Mouse (Mus musculus): ENCODE results near the gene Mafg. TPM values are rescaled to one million over a fixed set of nuclear protein-coding genes. Genes with fewer than 3 reads are reported as not detected.

Mafg gene
- 18.1 and 19.0 TPM in 2 replicates for polyA plus RNA-seq (2015; fragmentation: Nextera tagmentation; extraction: Ambion mirVana)

GRCm38 (mm10) chr11:120633520-120634343, at the start of gene Mafg:
Gene Mafg, minus strand, starts transcription at chr11:120633600.

DNA sequence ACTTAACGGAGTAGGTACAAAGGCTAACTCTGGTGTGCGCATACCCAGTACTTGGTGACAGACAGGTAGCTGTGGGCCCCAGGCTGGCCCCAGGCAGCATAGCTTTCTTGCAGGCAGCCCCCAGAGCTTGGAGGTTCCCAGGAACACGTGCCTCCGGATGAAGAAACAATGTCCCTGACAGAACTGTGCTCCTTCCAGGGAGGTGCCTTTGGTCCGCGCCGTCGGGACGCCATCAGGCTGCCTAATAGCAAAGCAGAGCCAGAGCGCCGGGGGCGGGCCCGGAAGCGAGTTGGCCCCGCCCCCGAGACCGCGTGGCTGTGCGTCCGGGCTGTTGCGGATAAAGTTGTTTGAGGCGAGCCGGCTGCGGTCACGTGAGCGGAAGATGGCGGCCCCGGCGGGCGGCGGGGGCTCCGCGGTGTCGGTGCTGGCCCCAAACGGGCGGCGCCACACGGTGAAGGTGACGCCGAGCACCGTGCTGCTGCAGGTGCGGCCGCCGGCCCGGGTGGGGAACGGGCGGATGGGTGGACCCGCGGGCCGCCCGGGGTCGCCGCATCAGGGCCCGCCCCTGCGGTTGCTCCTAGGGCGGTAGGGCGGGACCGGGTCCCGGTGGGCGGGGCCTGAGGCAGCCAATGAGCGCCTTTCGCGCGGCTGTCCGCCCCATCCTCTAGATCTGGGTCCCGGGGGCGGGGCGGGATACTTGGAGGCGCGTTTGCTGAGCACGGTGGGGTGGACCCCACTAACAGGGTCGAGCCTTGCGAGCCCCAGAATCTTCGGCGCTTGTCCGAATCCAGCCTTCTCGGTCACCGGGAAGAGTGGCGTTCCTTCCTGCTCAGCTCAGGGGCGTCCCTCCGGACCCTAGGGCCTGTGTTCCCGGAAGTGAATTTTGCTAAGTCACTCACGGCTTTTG, 39.5 kb upstream of the Mafg start, which contains the start of gene Aspscr1:
TSS of gene Aspscr1 (plus strand) at position 287 of the 907 bp plus-strand sequence.

DNA sequence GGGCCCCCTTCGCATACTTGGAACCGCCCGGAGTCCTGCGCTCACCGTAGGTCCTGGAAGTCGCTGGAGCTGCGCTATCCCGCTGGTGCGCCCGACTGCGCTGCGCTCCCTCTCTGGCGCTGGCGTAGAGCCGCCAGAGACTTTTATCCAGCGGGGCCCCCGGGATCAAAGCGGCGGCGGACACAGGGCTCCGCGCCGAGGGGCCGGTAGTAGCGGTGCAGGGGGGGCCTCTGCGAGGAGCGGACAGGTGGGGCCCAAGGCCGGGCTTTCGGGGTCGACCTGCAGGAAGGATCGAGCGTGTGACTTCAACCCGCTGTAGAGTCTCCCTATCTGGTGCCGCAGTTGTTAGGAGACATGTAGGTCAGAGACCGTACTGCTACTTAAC, 27.7 kb upstream of the Mafg start, which contains the start of gene Notum:
TSS of gene Notum (minus strand) at position 100 of the 385 bp plus-strand sequence.

DNA sequence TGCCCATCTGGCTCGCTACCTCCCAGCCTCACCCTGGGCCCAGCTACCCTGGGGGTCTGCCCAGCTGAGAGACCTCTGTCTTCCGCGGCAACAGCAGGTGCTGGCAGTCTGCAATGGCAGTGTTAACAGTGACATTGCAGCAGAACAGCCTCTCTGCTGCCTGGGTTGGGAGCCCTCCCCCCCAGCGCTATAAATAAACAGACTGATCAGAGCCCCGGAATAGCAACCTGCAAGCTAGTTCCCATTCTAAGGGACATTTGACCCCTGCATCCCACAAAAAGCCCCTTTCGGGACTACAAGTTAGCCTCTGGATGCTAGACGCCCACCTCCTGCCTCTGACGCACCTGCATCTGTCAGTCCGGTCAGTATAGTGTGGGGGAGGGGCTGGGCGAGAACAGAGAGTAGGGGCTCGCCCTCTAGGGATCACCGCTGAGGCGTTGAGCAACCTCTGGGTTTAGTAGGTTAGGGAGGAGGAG, 14.6 kb upstream of the Mafg start, which contains the start of gene Myadml2:
TSS of gene Myadml2 (minus strand) at position 158 of the 476 bp plus-strand sequence.

GRCm38 (mm10) chr11:120643601-120643987, 10.2 kb upstream of the Mafg start, which contains the start of gene Pycr1:
Gene Pycr1, minus strand, starts transcription at chr11:120643769.

GRCm38 (mm10) chr11:120625152-120625775, 8.1 kb downstream of the Mafg start, which contains the start of gene Sirt7:
Gene Sirt7, minus strand, starts transcription at chr11:120625240.

GRCm38 (mm10) chr11:120617519-120618112, 15.8 kb downstream of the Mafg start, which contains the start of gene Pcyt2:
Gene Pcyt2, minus strand, starts transcription at chr11:120617936.

GRCm38 (mm10) chr11:120608241-120609034, 25.0 kb downstream of the Mafg start, which contains the start of gene Npb:
Gene Npb, plus strand, starts transcription at chr11:120608477.

DNA sequence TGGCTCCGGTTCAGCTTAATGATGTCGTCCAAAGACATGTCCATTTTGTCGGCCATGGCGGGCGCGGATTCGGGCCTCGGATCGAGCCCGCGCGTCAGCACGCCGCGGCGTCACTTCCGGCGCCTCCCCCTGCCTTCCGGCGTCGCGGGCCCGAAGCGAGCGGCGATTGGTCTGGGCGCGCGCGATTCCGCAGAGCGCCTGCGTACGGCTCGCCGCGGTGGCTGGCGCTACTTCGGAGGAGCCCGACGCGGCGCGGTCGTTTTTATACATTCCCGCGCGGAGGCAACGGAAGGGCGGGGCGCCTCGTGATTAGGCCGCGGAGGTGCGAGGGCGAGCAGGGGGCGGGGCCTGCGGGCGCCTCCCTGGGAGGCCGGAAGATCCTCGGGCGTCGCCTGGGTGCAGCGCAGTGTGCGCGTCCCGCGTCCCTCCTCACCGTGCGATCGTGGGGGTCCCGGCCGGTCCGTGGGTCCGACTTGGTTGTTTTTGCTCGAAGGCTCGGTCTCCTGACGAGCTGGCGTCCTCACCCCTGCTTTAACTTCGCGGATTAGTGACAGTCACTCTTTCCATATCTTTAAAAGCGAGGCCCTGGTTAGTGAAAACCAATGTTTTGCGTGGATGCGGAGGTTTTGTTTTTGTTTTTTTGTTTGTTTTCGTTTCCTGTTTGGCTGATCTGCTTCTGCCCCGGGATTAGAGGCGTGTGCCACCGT, 35.0 kb downstream of the Mafg start, which contains the start of the genes Alyref and Anapc11:
TSS of gene Alyref (minus strand) at position 83 of the 707 bp plus-strand sequence.
TSS of gene Anapc11 (plus strand) at position 139 of the 707 bp plus-strand sequence.

GRCm38 (mm10) chr11:120581490-120582267, 51.7 kb downstream of the Mafg start, which contains the start of gene Arhgdia:
Gene Arhgdia, minus strand, starts transcription at chr11:120581624.

Small RNA genes lying within 50 kb of the gene (microRNA-seq; reads per million reads assigned to microRNA genes)
- not detected for gene Mir6936 (ENCODE audit: borderline replicate concordance, insufficient number of aligned reads)

Other genes with a start within 250 kb of the Mafg start
- 20.4 and 26.7 TPM in 2 replicates for gene Nploc4, start 195.9 kb downstream of the Mafg start, polyA plus RNA-seq (2015; fragmentation: Nextera tagmentation; extraction: Ambion mirVana)
- gene Tspan10, start 191.0 kb downstream of the Mafg start, polyA plus RNA-seq (2015; fragmentation: Nextera tagmentation; extraction: Ambion mirVana), result not detected in 2 replicates
- gene Pde6g, start 180.1 kb downstream of the Mafg start, polyA plus RNA-seq (2015; fragmentation: Nextera tagmentation; extraction: Ambion mirVana), result not detected in 2 replicates
- 54.3 and 83.5 TPM in 2 replicates for gene Oxld1, start 175.5 kb downstream of the Mafg start, polyA plus RNA-seq (2015; fragmentation: Nextera tagmentation; extraction: Ambion mirVana)
- 17.7 and 21.3 TPM in 2 replicates for gene Ccdc137, start 175.5 kb downstream of the Mafg start, polyA plus RNA-seq (2015; fragmentation: Nextera tagmentation; extraction: Ambion mirVana)
- 38.6 and 47.5 TPM in 2 replicates for gene Arl16, start 166.0 kb downstream of the Mafg start, polyA plus RNA-seq (2015; fragmentation: Nextera tagmentation; extraction: Ambion mirVana)
- 164 and 216 TPM in 2 replicates for gene Mrpl12, start 149.0 kb downstream of the Mafg start, polyA plus RNA-seq (2015; fragmentation: Nextera tagmentation; extraction: Ambion mirVana)
- 37.8 and 83.2 TPM in 2 replicates for gene Slc25a10, start 141.8 kb downstream of the Mafg start, polyA plus RNA-seq (2015; fragmentation: Nextera tagmentation; extraction: Ambion mirVana)
- 2.4 and 2.5 TPM in 2 replicates for gene Gcgr, start 102.9 kb downstream of the Mafg start, polyA plus RNA-seq (2015; fragmentation: Nextera tagmentation; extraction: Ambion mirVana)
- 173 and 184 TPM in 2 replicates for gene Mcrip1, start 83.9 kb downstream of the Mafg start, polyA plus RNA-seq (2015; fragmentation: Nextera tagmentation; extraction: Ambion mirVana)
- 0.39 and 1.3 TPM in 2 replicates for gene Ppp1r27, start 82.5 kb downstream of the Mafg start, polyA plus RNA-seq (2015; fragmentation: Nextera tagmentation; extraction: Ambion mirVana)
- gene P4hb, start 60.3 kb downstream of the Mafg start, polyA plus RNA-seq (2015; fragmentation: Nextera tagmentation; extraction: Ambion mirVana), result 393 and 466 TPM in 2 replicates
- 318 and 341 TPM in 2 replicates for gene Arhgdia, start 52.0 kb downstream of the Mafg start, polyA plus RNA-seq (2015; fragmentation: Nextera tagmentation; extraction: Ambion mirVana)
- gene Alyref, start 35.2 kb downstream of the Mafg start, polyA plus RNA-seq (2015; fragmentation: Nextera tagmentation; extraction: Ambion mirVana), result 271 and 273 TPM in 2 replicates
- gene Anapc11, start 35.2 kb downstream of the Mafg start, polyA plus RNA-seq (2015; fragmentation: Nextera tagmentation; extraction: Ambion mirVana), result 152 and 197 TPM in 2 replicates
- gene Npb, start 25.1 kb downstream of the Mafg start, polyA plus RNA-seq (2015; fragmentation: Nextera tagmentation; extraction: Ambion mirVana), result 1.7 and 3.3 TPM in 2 replicates
- gene Pcyt2, start 15.7 kb downstream of the Mafg start, polyA plus RNA-seq (2015; fragmentation: Nextera tagmentation; extraction: Ambion mirVana), result 62.0 and 82.8 TPM in 2 replicates
- gene Sirt7, start 8.4 kb downstream of the Mafg start, polyA plus RNA-seq (2015; fragmentation: Nextera tagmentation; extraction: Ambion mirVana), result 33.3 and 62.9 TPM in 2 replicates
- 5.8 and 9.0 TPM in 2 replicates for gene Pycr1, start 10.2 kb upstream of the Mafg start, polyA plus RNA-seq (2015; fragmentation: Nextera tagmentation; extraction: Ambion mirVana)
- gene Myadml2, start 14.6 kb upstream of the Mafg start, polyA plus RNA-seq (2015; fragmentation: Nextera tagmentation; extraction: Ambion mirVana), result 0.22 and 0.95 TPM in 2 replicates
- gene Notum, start 27.6 kb upstream of the Mafg start, polyA plus RNA-seq (2015; fragmentation: Nextera tagmentation; extraction: Ambion mirVana), result 6.2 and 6.7 TPM in 2 replicates
- gene Aspscr1, start 39.4 kb upstream of the Mafg start, polyA plus RNA-seq (2015; fragmentation: Nextera tagmentation; extraction: Ambion mirVana), result 103 and 122 TPM in 2 replicates
- 228 and 364 TPM in 2 replicates for gene Cenpx, start 80.1 kb upstream of the Mafg start, polyA plus RNA-seq (2015; fragmentation: Nextera tagmentation; extraction: Ambion mirVana)
- 22.0 and 34.8 TPM in 2 replicates for gene Lrrc45, start 80.3 kb upstream of the Mafg start, polyA plus RNA-seq (2015; fragmentation: Nextera tagmentation; extraction: Ambion mirVana)
- gene Rac3, start 87.9 kb upstream of the Mafg start, polyA plus RNA-seq (2015; fragmentation: Nextera tagmentation; extraction: Ambion mirVana), result 18.1 and 52.1 TPM in 2 replicates
- 54.9 and 76.1 TPM in 2 replicates for gene Dcxr, start 93.7 kb upstream of the Mafg start, polyA plus RNA-seq (2015; fragmentation: Nextera tagmentation; extraction: Ambion mirVana)
- 16.6 and 17.6 TPM in 2 replicates for gene Cbr2, start 98.5 kb upstream of the Mafg start, polyA plus RNA-seq (2015; fragmentation: Nextera tagmentation; extraction: Ambion mirVana)
- gene Hmga1b, start 129.2 kb upstream of the Mafg start, polyA plus RNA-seq (2015; fragmentation: Nextera tagmentation; extraction: Ambion mirVana), result 0.79 and 2.2 TPM in 2 replicates
- 19.7 and 21.2 TPM in 2 replicates for gene Rfng, start 150.6 kb upstream of the Mafg start, polyA plus RNA-seq (2015; fragmentation: Nextera tagmentation; extraction: Ambion mirVana)
- 119 and 156 TPM in 2 replicates for gene Gps1, start 150.7 kb upstream of the Mafg start, polyA plus RNA-seq (2015; fragmentation: Nextera tagmentation; extraction: Ambion mirVana)
- 36.3 and 56.2 TPM in 2 replicates for gene Dus1l, start 162.8 kb upstream of the Mafg start, polyA plus RNA-seq (2015; fragmentation: Nextera tagmentation; extraction: Ambion mirVana)
- 14.9 and 18.8 TPM in 2 replicates for gene Fasn, start 190.9 kb upstream of the Mafg start, polyA plus RNA-seq (2015; fragmentation: Nextera tagmentation; extraction: Ambion mirVana)